Mouse (Mus musculus) megakaryocyte, embryonic 14.5 days (primary cell): Measurements from ENCODE around the gene Fam189a1.

Source experiments
- FLI1 ChIP-seq: IDR thresholded peaks from 2 replicates; pipeline ENCODE4 v1.6.1; 2012; ENCODE audit warnings: low read length, inconsistent platforms, mixed read lengths
- GATA1 ChIP-seq: IDR thresholded peaks from 3 replicates; pipeline ENCODE4 v1.6.1; 2012; ENCODE audit warnings: mixed read lengths, low read length, inconsistent platforms, borderline replicate concordance

DNA sequence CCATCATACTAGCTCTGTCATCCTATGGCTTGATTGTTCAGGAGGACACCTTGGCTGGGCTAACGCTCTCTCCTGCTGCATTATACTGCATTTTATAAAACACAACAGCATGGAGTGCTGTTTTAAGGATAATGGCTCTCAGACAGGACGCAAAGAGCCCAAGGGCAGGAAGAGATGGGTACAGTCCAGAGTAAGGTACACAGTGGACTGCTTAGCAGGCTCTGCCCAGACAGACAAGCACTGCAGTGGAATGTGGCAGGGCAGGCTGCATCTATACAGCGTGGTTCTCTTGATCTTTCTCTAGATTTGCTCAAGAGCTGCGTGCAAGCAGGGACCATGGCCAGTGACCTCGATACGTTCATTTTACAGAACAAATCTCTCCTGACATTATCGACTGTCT, 90.9 kb downstream of the Fam189a1 start:
- no peak for TF ChIP-seq GATA1
- TF ChIP-seq FLI1, result no peak
